Mouse (Mus musculus) ovary, postnatal 14 days (tissue): ENCODE data around the gene Itga5.
A peak's percentile ranks its signal among the peaks of the same experiment; 100 is the strongest.

Source experiments
- DNase-seq: peaks from one replicate; pipeline ENCODE4 v3.0.0; 2022; ENCODE audit warnings: low spot score

The Itga5 gene

GRCm38 (mm10) chr15:103308876-103309580 is 57.5 kb downstream of the Itga5 start:
- no peak for DNase-seq

- no peak for DNase-seq
Observed at GRCm38 (mm10) chr15:103308056-103308875, 58.3 kb downstream of the Itga5 start.

GRCm38 (mm10) chr15:103307125-103307524 is 59.4 kb downstream of the Itga5 start:
- peak; percentile 91 for DNase-seq

DNA sequence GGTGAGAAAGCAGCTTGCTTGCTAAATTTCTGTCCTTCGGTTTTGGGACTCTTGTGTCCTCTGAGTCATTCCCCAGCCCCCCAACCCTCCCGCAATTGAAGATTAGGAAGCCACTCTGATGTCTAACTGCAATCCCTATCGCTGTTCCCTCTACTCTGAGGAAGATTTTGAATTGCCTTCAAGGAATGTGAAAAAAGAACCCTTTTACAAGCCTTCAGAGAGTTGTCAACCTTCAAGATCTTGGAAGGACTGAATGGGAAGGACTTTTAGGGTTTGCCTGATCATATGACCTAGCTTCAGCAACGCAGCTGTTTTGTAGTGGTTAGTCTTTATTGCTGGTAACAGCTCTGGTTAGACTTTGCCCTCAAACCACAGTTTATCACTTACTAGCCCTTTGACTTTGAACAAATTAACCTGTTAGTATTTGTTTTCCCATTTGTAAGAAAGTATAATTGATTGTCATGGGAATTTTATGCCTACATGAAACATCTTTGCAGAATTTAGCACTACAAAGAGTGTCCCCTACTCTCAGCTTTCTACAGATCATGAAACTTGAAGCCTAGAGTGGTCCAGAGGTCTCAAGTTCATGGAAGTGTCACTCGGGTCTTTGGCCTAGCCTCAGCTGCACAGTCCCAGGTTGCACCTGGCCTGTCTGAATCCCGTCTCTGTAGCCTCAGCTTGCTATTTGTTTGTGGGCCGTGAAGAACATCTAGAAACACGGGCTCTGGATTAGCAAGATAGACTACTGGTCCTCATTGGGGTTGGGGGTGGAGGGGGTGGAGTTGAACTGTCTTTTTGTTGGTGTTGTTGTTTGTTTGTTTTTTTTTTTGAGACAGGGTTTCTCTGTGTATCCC is 60.5 kb downstream of the Itga5 start:
- DNase-seq, result no peak

GRCm38 (mm10) chr15:103305070-103305678 is 61.4 kb downstream of the Itga5 start:
- DNase-seq, result peak; percentile 93

DNA sequence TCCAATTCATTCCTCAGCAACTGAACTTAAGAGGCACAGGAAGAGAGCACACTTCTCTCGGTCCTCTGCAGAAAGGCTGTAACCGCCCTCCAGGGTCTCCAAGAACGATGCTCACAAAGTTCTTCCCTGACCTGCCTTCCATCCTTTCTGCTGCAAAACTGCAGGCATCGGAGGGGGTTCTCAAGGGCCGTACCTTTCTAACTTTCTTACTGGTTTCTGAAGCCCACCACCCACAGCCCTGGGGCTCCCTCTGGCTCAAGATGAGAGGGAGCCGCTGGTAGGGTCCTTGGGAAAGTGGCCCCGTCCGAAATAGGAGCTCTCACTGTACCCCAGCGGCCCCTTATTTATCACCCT is 62.0 kb downstream of the Itga5 start:
- DNase-seq, result no peak

- DNase-seq, result no peak
Observed at GRCm38 (mm10) chr15:103303916-103304615, 62.5 kb downstream of the Itga5 start.

DNA sequence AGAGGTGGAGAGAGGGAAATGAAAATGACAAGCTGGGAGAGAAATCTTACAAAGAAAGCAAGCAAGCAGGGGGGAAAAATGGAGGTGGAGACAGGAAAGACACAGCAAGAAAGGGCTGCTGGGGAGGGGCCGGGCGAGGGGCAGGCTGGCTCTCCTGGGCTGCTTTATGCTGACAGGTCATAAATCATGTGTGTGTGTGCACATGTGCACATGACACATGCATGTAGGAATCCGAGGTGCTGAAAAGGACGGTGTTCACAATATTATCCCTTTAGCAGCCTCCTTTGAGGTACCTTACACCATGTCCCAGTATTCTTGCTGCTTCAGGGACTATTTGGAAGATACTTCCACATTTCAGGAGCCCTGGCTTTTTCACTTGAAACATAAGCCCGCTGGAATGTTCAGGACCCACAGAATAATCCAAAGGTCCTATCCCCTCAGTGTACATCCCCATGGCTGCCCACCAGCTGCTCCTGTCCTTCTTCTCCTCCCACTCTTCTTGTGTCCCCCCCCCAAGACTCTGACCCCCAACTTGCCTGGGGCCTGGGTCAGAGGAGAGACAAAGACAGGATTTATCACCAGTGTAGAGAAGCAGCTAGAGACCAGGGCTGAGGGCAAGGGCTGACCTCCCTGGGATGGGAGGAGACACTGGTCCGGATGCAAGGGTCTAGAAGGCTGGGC is 64.1 kb downstream of the Itga5 start:
- DNase-seq, result no peak

- DNase-seq, result no peak
Observed at GRCm38 (mm10) chr15:103301547-103302340, 64.8 kb downstream of the Itga5 start.

DNA sequence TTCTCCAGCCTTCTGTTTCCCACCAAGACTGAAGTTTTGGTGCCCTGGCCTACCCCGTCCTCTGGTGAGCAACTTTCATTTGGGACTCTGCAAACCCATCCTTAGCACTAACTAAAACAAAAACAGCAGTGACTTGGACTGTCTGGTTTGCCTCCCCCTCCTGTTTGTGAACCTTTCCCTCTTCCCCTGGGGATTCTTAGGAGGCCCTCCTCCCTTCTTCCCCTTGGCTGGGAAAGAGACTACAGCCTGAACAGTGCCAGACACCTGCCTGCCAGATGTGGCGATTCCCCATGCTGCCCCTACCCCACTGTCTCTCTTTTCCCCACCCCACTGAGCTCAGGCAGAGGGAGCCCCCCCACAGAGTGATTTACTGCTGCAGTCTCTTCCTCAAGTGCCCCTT is 65.5 kb downstream of the Itga5 start:
- no peak for DNase-seq

DNA sequence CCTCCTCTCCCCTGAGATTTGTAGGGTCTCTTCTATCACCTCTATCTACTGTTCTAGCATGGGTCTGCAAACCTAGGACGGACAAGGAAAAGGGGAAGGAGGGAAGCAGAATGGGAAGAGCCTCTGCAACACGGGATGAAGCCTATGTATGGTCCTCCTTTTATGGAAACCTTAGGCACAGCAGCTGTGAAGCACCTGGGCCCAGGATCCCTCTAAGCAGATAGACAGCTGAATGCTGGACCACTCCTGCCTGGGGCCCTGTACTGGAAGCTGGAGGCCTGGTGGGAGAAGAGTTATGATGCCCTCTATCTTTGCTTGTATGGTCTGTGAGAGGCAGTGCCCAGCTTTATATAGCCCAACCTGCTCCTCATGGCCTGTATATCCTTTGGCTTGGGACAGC is 66.0 kb downstream of the Itga5 start:
- DNase-seq, result no peak

DNA sequence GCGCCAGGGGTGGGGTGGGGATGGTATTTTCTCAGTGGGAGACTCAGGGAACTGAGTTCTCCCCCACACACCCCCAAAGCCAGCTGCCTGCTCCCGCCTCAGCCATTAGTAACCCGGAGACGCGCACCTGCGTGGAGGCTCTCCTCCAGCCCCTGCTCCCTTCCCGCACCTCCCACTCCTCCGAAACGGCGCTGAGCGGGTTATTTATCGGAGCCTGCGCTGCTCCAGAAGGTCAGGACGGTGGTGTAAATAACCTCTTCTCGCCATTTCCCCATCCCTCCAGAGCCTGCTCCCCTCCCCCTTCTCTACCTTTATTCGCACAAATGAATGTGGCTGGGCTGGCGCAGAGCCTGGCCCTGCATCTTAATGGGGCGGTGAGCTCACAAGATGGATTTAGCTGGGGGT is 66.5 kb downstream of the Itga5 start:
- DNase-seq, result no peak

DNA sequence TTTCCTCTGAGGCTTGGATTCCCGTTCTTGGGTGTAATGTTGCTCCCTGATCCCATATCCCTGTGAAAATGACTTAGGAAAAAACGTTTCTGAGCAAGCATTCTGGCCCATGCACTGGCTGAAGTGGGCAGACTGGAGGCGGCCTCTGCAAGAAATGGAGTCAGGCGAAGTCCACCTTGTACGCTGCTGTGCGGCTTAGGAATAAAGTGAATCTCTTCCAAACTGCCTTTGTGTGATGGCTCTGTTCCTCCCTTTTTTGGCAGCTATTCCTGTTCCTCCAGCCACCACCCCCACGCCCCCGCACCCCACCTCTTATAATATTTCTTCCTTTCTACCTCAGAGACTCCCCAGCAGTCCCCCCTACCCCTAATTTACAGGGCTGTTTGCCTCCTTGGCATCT is 66.9 kb downstream of the Itga5 start:
- DNase-seq, result no peak

GRCm38 (mm10) chr15:103298861-103299616 is 67.5 kb downstream of the Itga5 start:
- no peak for DNase-seq

DNA sequence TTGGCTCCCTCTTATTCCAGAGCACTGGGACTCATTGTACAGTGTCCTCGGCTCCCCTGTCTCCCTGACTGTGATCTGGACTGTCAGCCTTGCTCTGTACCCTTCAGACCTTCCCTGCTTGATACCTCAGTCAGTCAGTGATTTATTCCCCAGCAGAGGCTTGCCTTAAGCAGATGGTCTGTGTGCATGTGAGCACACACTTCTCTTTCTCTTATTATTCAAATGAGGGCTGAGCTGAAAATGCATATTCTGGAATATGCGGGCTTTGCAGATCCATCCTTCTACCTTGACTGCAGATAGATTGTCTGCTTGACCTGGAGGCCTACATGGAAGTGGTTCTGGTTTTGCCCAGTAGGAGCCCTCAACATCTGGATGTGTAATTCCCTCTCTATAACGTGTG is 68.5 kb downstream of the Itga5 start:
- DNase-seq, result no peak

DNA sequence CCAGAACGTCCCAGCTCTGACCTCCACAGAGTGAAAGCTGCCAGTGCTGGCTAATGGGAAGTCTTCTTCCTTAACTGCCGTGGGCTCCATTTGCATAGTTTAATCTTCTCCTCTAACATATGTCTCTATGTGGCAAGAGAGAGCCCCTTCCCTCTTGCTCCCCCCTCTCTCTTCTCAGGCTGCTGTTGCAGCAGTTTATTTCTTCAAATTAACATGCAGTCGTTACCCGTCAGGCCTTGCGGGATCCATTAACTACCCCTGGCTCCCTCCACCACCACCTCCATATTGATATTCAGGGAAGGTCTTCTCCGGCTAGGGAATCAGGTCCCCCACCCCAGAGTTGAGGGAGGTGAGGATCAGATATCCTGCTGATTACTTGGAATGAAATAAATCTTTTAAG is 69.2 kb downstream of the Itga5 start:
- no peak for DNase-seq

DNA sequence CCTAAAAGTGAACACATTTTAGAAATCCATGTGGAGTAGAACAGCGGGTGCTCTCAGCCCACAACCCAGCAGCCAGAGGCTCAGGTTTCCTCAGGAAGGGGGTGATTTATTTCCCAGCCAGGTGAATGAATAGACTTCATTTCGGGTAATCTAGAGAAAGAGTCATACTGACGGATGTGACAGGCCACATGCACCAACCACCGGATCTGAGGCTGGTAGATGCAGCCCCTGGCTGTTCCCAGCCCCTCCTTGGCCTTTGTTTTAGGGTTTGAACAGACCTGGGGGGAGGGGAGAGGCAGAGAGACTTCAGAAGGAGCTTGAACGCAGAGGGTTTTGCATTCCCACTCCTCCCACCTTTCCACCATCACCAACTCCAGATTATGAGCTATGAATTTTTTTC is 70.7 kb downstream of the Itga5 start:
- DNase-seq, result no peak

- no peak for DNase-seq
Observed at GRCm38 (mm10) chr15:103294649-103295048, 71.9 kb downstream of the Itga5 start.
